Mouse (Mus musculus) cerebellum, adult 2 months (tissue): ENCODE results near the gene Prkcb. TPM values are rescaled to one million over a fixed set of nuclear protein-coding genes. Genes with fewer than 3 reads are reported as not detected.

Source experiments
- DNase-seq, 2 experiments: peaks; one replicate each; pipeline ENCODE4 v3.0.0; 2021
- H3K27ac ChIP-seq: fragments of 200-500 bp; 2 replicates; pipeline ENCODE4 v1.5.1; 2012; ENCODE audit warnings: low read length, control low read depth, inconsistent platforms; ENCODE audit not compliant: insufficient read depth
- H3K27me3 ChIP-seq: fragments of 200-500 bp; 2 replicates; pipeline ENCODE4 v1.6.1; 2012; ENCODE audit warnings: inconsistent platforms, mild to moderate bottlenecking, low read length, moderate library complexity; ENCODE audit not compliant: control insufficient read depth, insufficient read depth
- H3K4me1 ChIP-seq: fragments of 200-500 bp; 2 replicates; pipeline ENCODE4 v1.6.1; 2011; ENCODE audit warnings: low read length; ENCODE audit not compliant: control insufficient read depth, insufficient read depth
- H3K4me3 ChIP-seq: fragments of 200-500 bp; replicated peaks from 2 replicates; pipeline ENCODE3; 2011; ENCODE audit warnings: mild to moderate bottlenecking, low read depth, low read length, control low read depth; ENCODE audit not compliant: insufficient read depth
- CTCF ChIP-seq: fragments of 200-500 bp; IDR thresholded peaks from 2 replicates; pipeline ENCODE4 v1.5.1; 2011; ENCODE audit warnings: low read depth, mild to moderate bottlenecking, control low read depth, low read length, moderate library complexity, borderline replicate concordance; ENCODE audit not compliant: insufficient read depth
- POLR2A ChIP-seq: fragments of 200-500 bp; IDR thresholded peaks from 2 replicates; pipeline ENCODE4 v1.6.1; 2011; ENCODE audit warnings: low read length, control low read depth, borderline replicate concordance; ENCODE audit not compliant: insufficient read depth
- WGBS: fragments of 180-500 bp; shearing (Covaris S2); methylation state at CpG from one replicate; pipeline ENCODE4 v1.1.7; 2018; 5-methylcytosine and 5-hydroxymethylcytosine counted together
- polyA plus RNA-seq: library from polyadenylated mRNA; depleted of rRNA; stranded (reverse); fragments of >200 nt; gene quantifications from 2 replicates; pipeline ENCODE4 v1.2.3, GENCODE M21; 2012

The Prkcb gene
- polyA plus RNA-seq, 1 experiment, result 311 TPM

GRCm38 (mm10) chr7:122379292-122379691 is 90.7 kb downstream of the Prkcb start:
- 80% methylated on average over 7 of the region's 7 CpGs for WGBS
- Histone ChIP-seq H3K4me3 (no peak overlapping the region), H3K27me3 (no peaks in the 10 kb centered on the region), H3K4me1 (peaks cover 28% of the 10 kb centered on the region), H3K27ac (no peak overlapping the region)
- DNase-seq, result no peak
- no peak for TF ChIP-seq CTCF
- no peak for TF ChIP-seq POLR2A

- TF ChIP-seq POLR2A (no peak), CTCF (no peak)
- Histone ChIP-seq H3K4me1 (peaks cover 34% of the 10 kb centered on the region), H3K4me3 (no peak overlapping the region), H3K27ac (peak overlapping the region; percentile 74), H3K27me3 (no peaks in the 10 kb centered on the region)
- 17% methylated on average over 10 of the region's 10 CpGs for WGBS
- DNase-seq, result peak; percentile 78 to 88
These were observed 92.0 kb downstream of the Prkcb start for GRCm38 (mm10) chr7:122380336-122381130.

GRCm38 (mm10) chr7:122381560-122381959 is 93.0 kb downstream of the Prkcb start:
- H3K4me3 ChIP-seq, result no peak overlapping the region
- DNase-seq, result peak; percentile 50 to 52
- peak overlapping the region; percentile 74 for H3K27ac ChIP-seq
- no peaks in the 10 kb centered on the region for H3K27me3 ChIP-seq
- TF ChIP-seq CTCF (peak; percentile 38; the same call in 1 of the 2 replicates), POLR2A (no peak)
- H3K4me1 ChIP-seq, result peaks cover 35% of the 10 kb centered on the region
- 42% methylated on average over 10 of the region's 10 CpGs for WGBS

- no peak overlapping the region for H3K4me3 ChIP-seq
- no peaks in the 10 kb centered on the region for H3K27me3 ChIP-seq
- H3K27ac ChIP-seq, result no peak overlapping the region
- peaks cover 49% of the 10 kb centered on the region for H3K4me1 ChIP-seq
- TF ChIP-seq CTCF (no peak), POLR2A (no peak)
- WGBS, result 72% methylated on average over 2 of the region's 2 CpGs
- DNase-seq, result no peak
These were observed 94.7 kb downstream of the Prkcb start for GRCm38 (mm10) chr7:122383260-122383659.

- WGBS, result 87% methylated on average over 8 of the region's 8 CpGs
- Histone ChIP-seq H3K4me3 (no peak overlapping the region), H3K27me3 (no peaks in the 10 kb centered on the region), H3K27ac (no peak overlapping the region), H3K4me1 (peaks cover 58% of the 10 kb centered on the region)
- TF ChIP-seq POLR2A (no peak), CTCF (no peak)
- DNase-seq, result no peak
These were observed 96.3 kb downstream of the Prkcb start for GRCm38 (mm10) chr7:122384891-122385290.

- H3K4me1 ChIP-seq, result peaks cover 59% of the 10 kb centered on the region
- no peaks in the 10 kb centered on the region for H3K27me3 ChIP-seq
- no peak overlapping the region for H3K27ac ChIP-seq
- H3K4me3 ChIP-seq, result no peak overlapping the region
- no peak for TF ChIP-seq POLR2A
- TF ChIP-seq CTCF, result no peak
- 94% methylated on average over 1 of the region's 1 CpGs for WGBS
- peak in 1 of 2 experiments; percentile 57 for DNase-seq
These were observed 98.0 kb downstream of the Prkcb start for GRCm38 (mm10) chr7:122386567-122386966.

GRCm38 (mm10) chr7:122387896-122388295 is 99.3 kb downstream of the Prkcb start:
- TF ChIP-seq CTCF (no peak), POLR2A (no peak)
- WGBS, result 93% methylated on average over 4 of the region's 4 CpGs
- peaks cover 48% of the 10 kb centered on the region for H3K4me1 ChIP-seq
- H3K27ac ChIP-seq, result 0 out of 2 replicates have a peak overlapping the region, but pooled peaks have one; percentile 15
- no peak overlapping the region for H3K4me3 ChIP-seq
- H3K27me3 ChIP-seq, result no peaks in the 10 kb centered on the region
- DNase-seq, result no peak

- DNase-seq, result no peak
- H3K27ac ChIP-seq, result no peak overlapping the region
- no peak for TF ChIP-seq CTCF
- no peak for TF ChIP-seq POLR2A
These were observed 100.3 kb downstream of the Prkcb start for GRCm38 (mm10) chr7:122388858-122389257.

More at GRCm38 (mm10) chr7:122388858-122389257, 100.3 kb downstream of the Prkcb start:
- WGBS, result 72% methylated on average over 5 of the region's 5 CpGs
- H3K27me3 ChIP-seq, result no peaks in the 10 kb centered on the region
- no peak overlapping the region for H3K4me3 ChIP-seq
- peaks cover 48% of the 10 kb centered on the region for H3K4me1 ChIP-seq
